Mouse (Mus musculus) liver, embryonic 13.5 days (tissue): Measurements from ENCODE around the gene Chrng. TPM values are rescaled to one million over a fixed set of nuclear protein-coding genes. Genes with fewer than 3 reads are reported as not detected.
A peak's percentile ranks its signal among the peaks of the same experiment; 100 is the strongest.

ENCODE experiments used
- ATAC-seq: fragments of 200-750 bp; cut with Nextera tagmentation; 2 replicates; pipeline ENCODE4 v1.8.0; 2017; ENCODE audit warnings: low read depth, mild to moderate bottlenecking, moderate number of reproducible peaks, moderate library complexity
- DNase-seq: peaks from one replicate; pipeline ENCODE4 v3.0.0; 2022
- H3K27ac ChIP-seq: fragments of 300-500 bp; sonication (generic); 2 replicates; pipeline ENCODE4 v1.5.1; 2015; ENCODE audit warnings: moderate library complexity, mild to moderate bottlenecking, inconsistent platforms
- H3K27me3 ChIP-seq: fragments of 300-500 bp; sonication (generic); 2 replicates; pipeline ENCODE4 v1.6.1; 2015; ENCODE audit warnings: mild to moderate bottlenecking, inconsistent platforms
- H3K36me3 ChIP-seq: fragments of 300-500 bp; sonication (generic); 2 replicates; pipeline ENCODE4 v1.6.1; 2015; ENCODE audit warnings: mild to moderate bottlenecking, inconsistent platforms
- H3K4me1 ChIP-seq: fragments of 300-500 bp; sonication (generic); replicated peaks from 2 replicates; pipeline ENCODE4 v1.6.1; 2015; ENCODE audit warnings: inconsistent platforms
- H3K4me2 ChIP-seq: fragments of 300-500 bp; sonication (generic); 2 replicates; pipeline ENCODE4 v1.6.1; 2015; ENCODE audit warnings: inconsistent platforms, mild to moderate bottlenecking, moderate library complexity
- H3K4me3 ChIP-seq: fragments of 300-500 bp; sonication (generic); replicated peaks from 2 replicates; pipeline ENCODE4 v1.5.1; 2015; ENCODE audit warnings: mild to moderate bottlenecking, inconsistent platforms
- H3K9ac ChIP-seq: fragments of 300-500 bp; sonication (generic); 2 replicates; pipeline ENCODE4 v1.6.1; 2015; ENCODE audit warnings: mild to moderate bottlenecking, inconsistent platforms
- H3K9me3 ChIP-seq: fragments of 300-500 bp; sonication (generic); replicated peaks from 2 replicates; pipeline ENCODE4 v1.6.1; 2016; ENCODE audit warnings: inconsistent platforms
- WGBS: fragments of 180-500 bp; shearing (Covaris S2); methylation state at CpG from one replicate; pipeline ENCODE4 v1.1.7; 2015; ENCODE audit not compliant: insufficient replicate concordance; 5-methylcytosine and 5-hydroxymethylcytosine counted together
- polyA plus RNA-seq: library from polyadenylated mRNA; unstranded; fragments of >200 nt; fragmentation: Nextera tagmentation; extraction: Ambion mirVana; gene quantifications from 2 replicates; pipeline ENCODE4 v1.2.1, GENCODE M21; 2015

Chrng gene
- 0.34 and 0.70 TPM in 2 replicates for polyA plus RNA-seq

DNA sequence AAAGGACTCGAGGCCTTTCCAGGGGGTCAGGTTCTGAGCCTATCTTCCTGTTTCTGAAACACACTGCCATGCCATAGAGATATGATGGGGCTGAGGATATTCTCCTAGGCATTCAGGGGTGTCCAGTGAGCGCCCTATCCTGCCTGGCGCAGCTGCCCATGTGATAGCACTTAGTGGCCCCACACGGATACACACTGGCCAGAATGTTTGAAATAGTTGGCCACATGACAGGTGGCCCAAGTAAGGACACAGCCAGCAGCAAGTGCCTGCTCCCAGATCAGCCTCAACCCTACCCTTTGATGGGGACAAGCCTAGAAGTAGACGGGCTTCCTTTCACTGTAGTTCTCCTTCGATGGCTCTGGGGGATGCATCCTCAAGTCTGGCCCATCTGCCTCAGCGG, at the start of gene Chrng:
Chrng (plus strand) TSS at position 193 of the 400 bp plus-strand sequence.
- Histone ChIP-seq H3K9ac (no peak within 1 kb of the TSS), H3K4me3 (no peak within 1 kb of the TSS), H3K4me2 (no peak within 1 kb of the TSS), H3K9me3 (no peaks in the 10 kb centered on the region), H3K4me1 (no peaks in the 10 kb centered on the region), H3K27ac (no peak within 1 kb of the TSS), H3K36me3 (no peaks in the 10 kb centered on the region), H3K27me3 (peaks cover 41% of the 10 kb centered on the region)
- DNase-seq (no peak), ATAC-seq (no peak)
- 67% methylated on average over 7 of the region's 7 CpGs for WGBS

DNA sequence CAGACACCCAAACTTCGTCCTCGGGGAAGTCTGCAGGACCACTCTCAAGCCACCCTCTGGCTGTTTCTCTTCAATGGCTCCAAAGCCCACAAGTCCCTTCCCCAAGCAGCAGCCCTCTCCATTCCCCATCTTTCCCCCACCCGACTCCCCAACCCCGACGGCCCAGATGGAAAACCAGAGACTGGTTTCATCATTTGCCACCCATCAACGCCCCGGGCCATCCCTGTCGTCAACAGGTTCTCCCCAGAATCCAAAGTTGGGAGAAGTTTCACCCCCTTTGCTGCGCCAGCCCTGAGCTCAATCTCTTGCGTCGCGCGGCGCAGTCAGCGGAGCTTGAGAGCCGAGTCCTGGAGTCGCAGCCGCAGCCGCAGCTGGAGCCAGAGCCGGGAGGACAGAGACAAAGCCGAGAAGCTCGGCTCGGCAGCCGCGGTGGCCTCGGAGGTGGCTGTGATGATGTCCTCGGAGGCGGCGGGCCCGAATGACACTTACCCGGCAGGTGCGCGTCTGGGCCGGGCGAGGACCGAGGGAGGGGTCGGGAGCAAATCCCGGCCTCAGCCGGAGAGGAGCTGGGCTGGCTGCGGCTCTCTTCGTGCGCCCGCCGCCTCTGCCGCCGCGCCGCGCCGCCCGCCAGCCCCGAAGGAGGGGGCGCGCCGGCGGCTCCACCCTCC, 48.8 kb upstream of the Chrng start:
- ATAC-seq, result no peak
- Histone ChIP-seq H3K9ac (no peak overlapping the region), H3K4me1 (peaks cover 4% of the 10 kb centered on the region; the same call in 1 of the 2 replicates), H3K4me3 (no peak overlapping the region), H3K4me2 (0 out of 2 replicates have a peak overlapping the region, but pooled peaks have one; percentile 8), H3K27me3 (peaks cover 95% of the 10 kb centered on the region), H3K27ac (no peak overlapping the region), H3K36me3 (no peaks in the 10 kb centered on the region), H3K9me3 (no peaks in the 10 kb centered on the region)
- 3% methylated on average over 41 of the region's 56 CpGs for WGBS
- no peak for DNase-seq

DNA sequence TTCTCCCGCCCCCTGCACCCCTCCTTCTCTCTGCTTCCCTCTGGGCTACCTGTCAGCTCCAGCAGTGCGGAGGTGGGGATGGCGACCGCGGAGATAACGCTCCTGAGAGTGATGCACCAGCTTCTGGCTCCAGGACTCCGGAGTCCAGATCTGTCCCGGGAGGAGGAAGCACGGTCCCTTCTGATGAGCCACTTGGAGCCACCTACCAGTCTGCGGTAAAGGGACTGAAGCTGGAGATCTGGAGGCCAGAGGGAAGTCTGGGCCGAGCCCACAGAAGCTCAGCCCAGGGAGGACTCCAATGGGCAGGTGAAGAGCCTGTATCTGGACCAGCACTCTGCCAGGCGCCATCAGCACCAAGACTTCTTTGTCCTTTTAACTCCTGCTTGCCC, 48.3 kb upstream of the Chrng start, which contains the start of gene Ecel1:
Ecel1 (minus strand) TSS at position 323 of the 389 bp plus-strand sequence.
- Histone ChIP-seq H3K4me3 (no peak within 1 kb of the TSS), H3K9me3 (no peaks in the 10 kb centered on the region), H3K4me2 (0 out of 2 replicates have a peak within 1 kb of the TSS, but pooled peaks have one; percentile 8), H3K27me3 (peaks cover 91% of the 10 kb centered on the region), H3K27ac (no peak within 1 kb of the TSS), H3K4me1 (peaks cover 4% of the 10 kb centered on the region; the same call in 1 of the 2 replicates), H3K36me3 (no peaks in the 10 kb centered on the region), H3K9ac (no peak within 1 kb of the TSS)
- 2% methylated on average over 12 of the region's 12 CpGs for WGBS
- ATAC-seq (no peak), DNase-seq (no peak)

DNA sequence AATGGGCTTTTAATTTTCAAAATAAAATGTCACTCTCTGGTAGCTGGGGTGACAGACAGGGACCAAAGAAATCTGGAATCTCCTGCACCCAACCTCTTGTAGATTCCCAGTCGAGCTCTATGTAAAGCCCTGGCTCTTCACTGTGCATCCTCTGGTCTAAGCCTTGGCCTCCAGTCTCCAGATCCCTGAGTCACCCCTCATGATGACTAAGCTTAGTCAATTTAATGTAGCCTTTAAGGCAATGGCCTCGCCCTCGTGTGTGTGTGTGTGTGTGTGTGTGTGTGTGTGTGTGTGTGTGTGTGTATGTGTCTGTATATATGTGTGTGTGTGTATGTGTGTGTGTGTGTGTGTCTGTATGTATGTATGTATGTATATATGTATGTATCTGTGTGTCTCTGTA, 45.1 kb upstream of the Chrng start:
- Histone ChIP-seq H3K9me3 (no peaks in the 10 kb centered on the region), H3K4me1 (peaks cover 3% of the 10 kb centered on the region; the same call in 1 of the 2 replicates), H3K27ac (no peak overlapping the region), H3K36me3 (no peaks in the 10 kb centered on the region), H3K4me3 (no peak overlapping the region), H3K27me3 (peaks cover 70% of the 10 kb centered on the region), H3K9ac (no peak overlapping the region), H3K4me2 (no peak overlapping the region)
- 41% methylated on average over 3 of the region's 3 CpGs for WGBS
- ATAC-seq, result no peak
- no peak for DNase-seq

DNA sequence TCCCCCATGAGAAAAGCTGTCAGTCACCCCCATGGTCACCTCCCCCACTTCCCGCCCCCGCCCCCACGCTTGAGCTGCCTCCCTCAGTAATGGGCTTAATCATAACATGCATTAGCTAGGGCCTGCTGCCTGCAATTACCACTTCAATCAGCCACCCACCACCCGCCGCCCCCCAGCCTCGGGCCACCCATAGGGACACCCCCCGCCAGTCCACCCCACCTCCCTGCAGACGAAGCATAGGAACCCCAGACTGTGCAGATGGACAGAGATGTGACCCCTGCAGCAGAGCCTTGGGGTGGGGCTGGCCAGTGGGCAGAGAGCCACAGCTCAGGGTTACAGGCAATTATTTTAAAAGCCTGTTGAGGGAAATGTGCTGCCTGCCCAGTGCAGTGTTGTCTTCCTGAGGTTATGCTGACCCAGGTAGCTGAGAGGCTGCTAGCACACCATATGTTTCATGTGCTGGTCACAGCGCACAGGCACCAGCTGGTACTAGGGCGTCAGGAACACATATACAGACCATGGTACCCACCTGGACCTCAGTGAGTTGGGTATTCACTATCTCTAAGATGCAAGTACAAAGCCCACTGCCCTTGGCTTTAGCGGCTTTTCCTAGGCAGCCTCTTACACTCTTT, 40.2 kb upstream of the Chrng start:
- H3K4me2 ChIP-seq, result no peak overlapping the region
- H3K36me3 ChIP-seq, result no peaks in the 10 kb centered on the region
- H3K4me3 ChIP-seq, result no peak overlapping the region
- H3K4me1 ChIP-seq, result no peaks in the 10 kb centered on the region
- DNase-seq (no peak), ATAC-seq (no peak)
- WGBS, result 26% methylated on average over 11 of the region's 11 CpGs
- no peaks in the 10 kb centered on the region for H3K9me3 ChIP-seq
- peaks cover 63% of the 10 kb centered on the region for H3K27me3 ChIP-seq
- no peak overlapping the region for H3K9ac ChIP-seq
- H3K27ac ChIP-seq, result no peak overlapping the region

DNA sequence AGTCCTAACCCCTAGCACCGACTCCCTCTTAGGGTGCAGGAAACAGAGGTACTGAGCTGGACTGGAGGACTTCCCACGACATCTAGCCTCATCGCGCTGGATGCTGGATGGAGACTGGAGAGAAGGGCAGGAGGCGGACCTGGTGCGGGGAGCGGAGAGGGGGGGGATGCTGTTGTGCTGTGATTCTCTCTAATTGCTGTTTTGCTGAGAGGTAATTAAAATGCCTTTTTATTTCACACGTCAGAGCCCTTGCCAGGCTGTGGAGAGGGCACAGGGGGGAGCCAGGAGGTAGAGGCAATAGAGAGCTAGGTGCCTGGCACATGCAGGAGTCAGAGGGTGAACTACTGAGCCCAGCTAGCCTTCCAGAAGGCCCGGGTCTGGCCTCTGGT, 39.7 kb upstream of the Chrng start:
- Histone ChIP-seq H3K4me3 (no peak overlapping the region), H3K4me2 (no peak overlapping the region), H3K36me3 (no peaks in the 10 kb centered on the region), H3K27ac (no peak overlapping the region), H3K4me1 (no peaks in the 10 kb centered on the region), H3K9me3 (no peaks in the 10 kb centered on the region), H3K9ac (no peak overlapping the region), H3K27me3 (peaks cover 66% of the 10 kb centered on the region)
- WGBS, result 39% methylated on average over 9 of the region's 9 CpGs
- ATAC-seq, result no peak
- DNase-seq, result no peak

DNA sequence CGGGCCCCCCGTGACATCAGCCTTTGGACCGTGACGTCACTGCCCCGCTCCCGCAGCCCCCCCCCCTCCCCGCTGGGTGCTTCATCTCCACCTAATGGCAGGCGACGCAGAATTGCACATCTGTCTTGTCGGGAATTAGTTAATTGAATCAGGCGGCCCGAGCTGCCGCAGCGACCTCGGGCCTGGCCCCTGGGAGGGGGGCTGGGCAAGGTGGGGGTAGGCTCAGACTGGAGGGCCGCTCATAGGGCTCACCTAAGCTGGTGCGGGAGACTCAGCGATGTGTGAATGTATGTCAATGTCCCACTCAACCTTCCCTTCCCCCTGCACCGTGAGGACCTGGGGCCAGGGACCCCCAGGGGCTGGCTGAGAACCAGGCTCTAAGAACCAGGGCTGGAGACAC, 34.0 kb upstream of the Chrng start:
- Histone ChIP-seq H3K9me3 (no peaks in the 10 kb centered on the region), H3K27ac (no peak overlapping the region), H3K4me2 (no peak overlapping the region), H3K36me3 (no peaks in the 10 kb centered on the region), H3K4me1 (peaks cover 8% of the 10 kb centered on the region; the same call in 1 of the 2 replicates), H3K9ac (no peak overlapping the region), H3K4me3 (no peak overlapping the region), H3K27me3 (peaks cover 81% of the 10 kb centered on the region)
- DNase-seq (no peak), ATAC-seq (no peak)
- WGBS, result 17% methylated on average over 18 of the region's 19 CpGs

DNA sequence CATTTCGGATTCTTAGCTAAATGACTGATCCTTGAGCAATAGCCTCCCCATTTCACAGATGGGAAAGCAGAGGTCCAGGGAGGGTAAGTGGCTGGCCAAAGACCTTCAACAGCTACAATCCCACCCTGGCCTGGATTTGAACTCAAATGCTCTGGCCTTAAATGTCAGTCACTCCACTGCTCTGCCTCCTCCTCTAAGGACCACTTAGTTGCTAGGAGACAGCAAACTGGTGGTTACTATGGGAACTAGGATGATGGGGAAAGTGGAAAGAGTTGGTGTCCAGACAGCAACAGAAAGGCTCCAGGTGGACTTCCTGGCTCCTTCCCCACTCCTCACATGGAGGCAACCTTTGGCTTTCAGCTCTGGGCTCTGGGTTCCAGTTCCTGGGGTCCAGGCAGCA, 33.1 kb upstream of the Chrng start:
- WGBS, result 39% methylated on average over 1 of the region's 1 CpGs
- peaks cover 73% of the 10 kb centered on the region for H3K27me3 ChIP-seq

DNA sequence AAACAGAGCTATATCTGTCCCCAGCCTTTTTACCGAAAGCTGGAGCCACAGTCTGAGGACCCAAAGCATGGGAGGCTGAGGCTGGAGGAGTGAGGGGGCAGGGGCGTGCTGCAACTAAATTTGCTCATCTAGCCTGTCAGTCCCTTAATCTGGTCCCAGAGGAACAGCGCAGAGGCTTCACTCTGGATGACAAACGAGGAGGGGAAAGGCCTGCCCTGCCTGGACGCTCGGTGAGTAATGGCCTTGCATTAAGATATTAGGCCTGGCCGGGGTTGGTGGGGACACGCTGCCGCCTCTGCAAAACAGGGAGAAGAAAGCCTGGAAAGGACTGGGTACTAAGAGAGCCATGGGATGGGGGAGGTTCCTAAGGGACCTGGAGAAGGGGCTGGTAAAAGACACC, 32.1 kb upstream of the Chrng start:
- Histone ChIP-seq H3K9ac (no peak overlapping the region), H3K4me1 (peaks cover 8% of the 10 kb centered on the region; the same call in 1 of the 2 replicates), H3K36me3 (no peaks in the 10 kb centered on the region), H3K4me2 (no peak overlapping the region), H3K27ac (no peak overlapping the region), H3K9me3 (no peaks in the 10 kb centered on the region), H3K27me3 (peaks cover 68% of the 10 kb centered on the region), H3K4me3 (no peak overlapping the region)
- whole genome bisulfite sequencing, result 45% methylated on average over 9 of the region's 9 CpGs
- ATAC-seq (no peak), DNase-seq (no peak)

More for the DNA sequence above, 33.1 kb upstream of the Chrng start:
- no peak overlapping the region for H3K27ac ChIP-seq
- H3K4me2 ChIP-seq, result no peak overlapping the region
- H3K9ac ChIP-seq, result no peak overlapping the region
- ATAC-seq, result no peak
- H3K36me3 ChIP-seq, result no peaks in the 10 kb centered on the region
- peaks cover 8% of the 10 kb centered on the region; the same call in 1 of the 2 replicates for H3K4me1 ChIP-seq
- no peak overlapping the region for H3K4me3 ChIP-seq
- no peak for DNase-seq
- no peaks in the 10 kb centered on the region for H3K9me3 ChIP-seq

DNA sequence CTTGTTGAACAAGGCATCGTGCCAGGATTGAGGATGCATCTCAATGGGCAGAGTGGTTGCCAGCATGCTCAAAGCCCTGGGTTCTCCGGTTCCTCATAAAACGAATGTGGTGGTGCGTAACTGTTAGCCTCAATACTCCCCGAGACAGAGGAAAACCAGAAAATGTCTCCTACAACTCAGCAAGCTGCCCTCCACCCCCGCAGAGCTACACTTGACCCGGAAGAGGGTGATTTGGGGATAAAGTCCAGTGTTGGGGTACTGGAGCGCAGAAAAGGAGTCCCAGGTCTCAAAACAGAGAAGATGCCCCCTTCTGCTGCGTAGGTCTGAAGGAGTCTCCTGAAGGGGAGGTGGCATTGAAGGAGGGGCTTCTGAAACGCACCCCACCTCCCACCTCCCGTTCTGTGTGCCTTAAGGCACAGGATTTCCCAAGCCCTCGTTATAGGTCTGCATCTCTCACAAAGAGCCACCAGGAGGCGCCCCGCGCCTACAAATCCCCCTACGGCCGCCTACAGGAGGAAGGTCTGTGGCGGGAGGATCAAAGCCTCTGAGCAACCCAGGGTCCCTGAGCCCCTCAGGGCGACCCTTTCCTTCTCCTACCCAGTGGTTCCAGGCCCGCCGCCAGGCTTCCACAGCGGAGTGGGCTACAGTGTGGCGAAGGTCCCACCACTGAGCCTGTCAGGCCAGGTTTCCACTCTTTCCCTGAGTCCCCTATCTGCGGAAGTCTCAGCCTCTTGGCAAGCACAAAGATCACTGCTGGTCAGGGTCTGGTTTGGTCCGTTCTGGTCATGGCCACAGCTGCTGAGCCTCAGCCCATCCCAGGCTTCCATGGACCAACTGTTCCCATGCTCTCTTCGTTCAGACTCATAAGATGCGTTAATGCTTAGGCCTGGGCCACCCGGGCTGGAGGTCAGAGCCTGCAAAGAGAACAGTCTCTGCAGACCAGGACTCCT, 30.2 kb upstream of the Chrng start:
- H3K27me3 ChIP-seq, result peaks cover 52% of the 10 kb centered on the region
- 22% methylated on average over 28 of the region's 28 CpGs for WGBS
- H3K27ac ChIP-seq, result no peak overlapping the region
- no peak overlapping the region for H3K9ac ChIP-seq
- peak; percentile 23 for DNase-seq
- no peak overlapping the region for H3K4me3 ChIP-seq
- no peaks in the 10 kb centered on the region for H3K36me3 ChIP-seq
- H3K9me3 ChIP-seq, result no peaks in the 10 kb centered on the region
- H3K4me1 ChIP-seq, result peaks cover 8% of the 10 kb centered on the region; the same call in 1 of the 2 replicates
- peak; percentile 6; the same call in 1 of the 2 replicates for ATAC-seq
- H3K4me2 ChIP-seq, result peak overlapping the region; percentile 21; the same call in 1 of the 2 replicates

DNA sequence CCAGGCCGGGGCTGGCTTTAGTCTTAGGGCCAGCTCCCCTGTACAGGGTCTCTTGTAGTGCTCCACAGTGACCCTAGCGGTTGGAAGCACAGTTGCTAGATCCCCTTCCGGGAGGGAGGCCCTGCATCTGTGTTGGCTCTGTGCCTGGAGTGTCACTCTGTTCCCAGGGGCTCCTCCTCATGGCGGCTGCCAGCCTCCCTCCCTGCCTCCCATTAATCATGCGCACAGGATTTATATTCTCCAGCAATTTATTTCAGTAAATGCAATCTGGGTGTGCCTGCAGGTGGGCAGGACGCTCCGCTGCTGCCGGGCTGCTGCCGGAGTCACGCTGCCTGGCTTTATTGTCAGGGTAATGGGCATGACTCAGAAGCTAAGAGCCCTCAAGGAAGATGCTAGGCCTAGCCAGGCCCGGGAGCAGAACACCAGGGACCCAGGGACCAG, 28.6 kb upstream of the Chrng start:
- Histone ChIP-seq H3K27ac (no peak overlapping the region), H3K4me1 (peaks cover 8% of the 10 kb centered on the region; the same call in 1 of the 2 replicates), H3K36me3 (no peaks in the 10 kb centered on the region), H3K9ac (no peak overlapping the region), H3K4me2 (no peak overlapping the region), H3K9me3 (no peaks in the 10 kb centered on the region), H3K4me3 (no peak overlapping the region), H3K27me3 (peaks cover 45% of the 10 kb centered on the region)
- ATAC-seq, result no peak
- WGBS, result 38% methylated on average over 11 of the region's 11 CpGs
- no peak for DNase-seq
